Mouse (Mus musculus) liver, postnatal 0 days (tissue): ENCODE measurements at regions not wholly inside any gene's neighbourhood (a gene's known extent, or its start where the extent isn't known, plus 50 kb on each side); places are given as distances from the start of the nearest gene placed in this dataset.

ENCODE experiments used
- CTCF ChIP-seq: sonication (generic); IDR thresholded peaks from 2 replicates; pipeline ENCODE4 v1.5.1; 2016; ENCODE audit warnings: antibody characterized with exemption, low read depth
- EP300 ChIP-seq: IDR thresholded peaks from 2 replicates; pipeline ENCODE4 v1.6.1; 2016; ENCODE audit warnings: antibody characterized with exemption, low read depth, mild to moderate bottlenecking

DNA sequence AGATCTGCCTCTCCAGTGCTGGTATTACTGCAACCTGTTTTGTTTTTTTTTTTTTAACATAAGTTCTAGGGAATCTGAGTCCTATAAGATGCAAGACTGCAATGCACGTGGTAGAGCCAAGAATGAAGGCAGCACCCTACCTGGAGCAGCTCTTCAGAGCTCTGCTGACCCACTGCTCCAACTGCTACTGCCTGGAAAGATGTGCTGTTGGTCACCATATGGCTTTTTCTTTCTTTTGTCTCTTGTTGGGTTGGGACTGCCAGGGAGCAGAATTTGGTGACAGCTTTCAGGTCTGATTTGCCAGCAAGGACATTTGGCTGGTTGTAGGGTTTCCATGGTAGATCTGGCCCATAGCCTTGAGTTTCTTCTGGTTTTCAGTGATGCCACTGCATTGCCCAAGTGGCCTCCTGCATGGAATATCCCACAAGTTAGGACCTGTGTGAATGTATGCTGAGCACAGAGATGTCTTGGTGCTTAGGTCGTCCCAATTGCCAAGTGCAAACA, 123.9 kb upstream of the Irf2bp2 start:
- TF ChIP-seq EP300 (no peak), CTCF (no peak)
